Mouse (Mus musculus) olfactory bulb, adult 2 months (tissue): Measurements from ENCODE around the gene Gjd2.

ENCODE experiments used
- CTCF ChIP-seq: fragments of 200-500 bp; IDR thresholded peaks from 2 replicates; pipeline ENCODE4 v1.5.1; 2012; ENCODE audit warnings: low read depth, mild to moderate bottlenecking, low read length, moderate library complexity; ENCODE audit not compliant: insufficient read depth
- POLR2A ChIP-seq: fragments of 200-500 bp; IDR thresholded peaks from 2 replicates; pipeline ENCODE4 v1.6.1; 2012; ENCODE audit warnings: mild to moderate bottlenecking, low read depth, low read length, moderate library complexity; ENCODE audit not compliant: insufficient read depth

- TF ChIP-seq POLR2A (no peak), CTCF (no peak)
Observed at GRCm38 (mm10) chr2:114046151-114046664, 32.8 kb upstream of the Gjd2 start.
